Mouse (Mus musculus): ENCODE measurements at regions not wholly inside any gene's neighbourhood (a gene's known extent, or its start where the extent isn't known, plus 50 kb on each side); places are given as distances from the start of the nearest gene placed in this dataset.

DNA sequence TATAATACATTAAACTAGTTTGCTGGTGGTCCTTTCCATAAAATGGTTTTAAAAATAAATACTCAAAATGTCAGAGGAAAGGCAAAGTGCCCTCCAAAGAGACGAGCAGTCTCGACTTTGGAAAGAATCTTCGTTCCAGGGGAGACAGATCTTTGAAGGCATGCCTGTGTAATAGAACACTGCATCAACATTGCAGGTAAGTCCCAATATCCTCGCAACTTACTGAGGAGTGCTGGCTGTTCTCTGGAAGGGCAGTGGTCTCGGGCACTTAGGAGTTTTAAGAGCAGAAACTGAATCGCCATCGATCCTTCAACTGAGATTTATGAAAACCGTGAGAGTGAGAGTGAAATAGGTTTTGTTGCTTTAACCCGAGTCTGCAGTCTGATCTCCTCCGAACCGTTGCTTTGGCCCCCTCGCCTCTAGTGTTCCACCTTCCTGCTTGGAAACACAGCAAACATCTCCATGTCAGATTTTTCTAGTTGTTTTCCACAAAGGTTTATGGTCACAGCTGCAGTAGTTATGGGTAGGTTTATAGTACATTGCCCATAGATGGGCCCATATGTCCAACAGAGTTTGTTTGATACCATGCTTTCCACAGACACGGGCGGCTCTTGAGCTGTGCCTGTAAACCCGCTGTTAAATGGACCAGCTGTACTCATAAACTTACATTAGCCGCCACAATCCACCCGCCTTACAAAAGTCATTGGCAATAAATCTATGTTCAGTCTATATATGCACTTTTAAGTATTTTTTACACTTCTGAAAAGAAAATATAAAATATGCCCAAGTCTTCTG, 181.6 kb upstream of the Eya4 start:
- TF ChIP-seq CTCF (IDR thresholded peaks at IDR 0.05; ENCODE audit: low read depth) (no peak), EP300 (IDR thresholded peaks at IDR 0.05; ENCODE audit: low read depth) (no peak)

Measured in liver, postnatal 0 days (tissue).